Mouse (Mus musculus) C2C12 (cell line): ENCODE results near the gene Tgm4.

Source experiments
- CEBPB ChIP-seq: IDR thresholded peaks from one replicate; pipeline ENCODE4 v1.6.1; 2011; ENCODE audit warnings: low read depth, mild to moderate bottlenecking, control low read depth, moderate library complexity
- CTCF ChIP-seq: IDR thresholded peaks from one replicate; pipeline ENCODE4 v1.5.1; 2011; ENCODE audit not compliant: control insufficient read depth, insufficient read depth, insufficient read length
- MAX ChIP-seq: IDR thresholded peaks from one replicate; pipeline ENCODE4 v1.6.1; 2011; ENCODE audit warnings: mild to moderate bottlenecking, control low read depth
- USF1 ChIP-seq: IDR thresholded peaks from one replicate; pipeline ENCODE4 v1.6.1; 2011; ENCODE audit warnings: low read depth, mild to moderate bottlenecking, control low read depth, moderate library complexity

- TF ChIP-seq CTCF (no peak), USF1 (no peak), MAX (no peak), CEBPB (no peak)
Observed at GRCm38 (mm10) chr9:123060172-123060571, 25.6 kb downstream of the Tgm4 start.
